Mouse (Mus musculus): ENCODE data around the gene Sec24c. TPM values are rescaled to one million over a fixed set of nuclear protein-coding genes. Genes with fewer than 3 reads are reported as not detected.
A peak's percentile ranks its signal among the peaks of the same experiment; 100 is the strongest.
"Not testable (repeated sequence)": the region's sequence is repeated elsewhere in the genome, so short reads cannot be mapped to it uniquely, and the experiment has no call there.

Sec24c gene
- polyA plus RNA-seq, 2 experiments, result 28.4 to 37.1 TPM

DNA sequence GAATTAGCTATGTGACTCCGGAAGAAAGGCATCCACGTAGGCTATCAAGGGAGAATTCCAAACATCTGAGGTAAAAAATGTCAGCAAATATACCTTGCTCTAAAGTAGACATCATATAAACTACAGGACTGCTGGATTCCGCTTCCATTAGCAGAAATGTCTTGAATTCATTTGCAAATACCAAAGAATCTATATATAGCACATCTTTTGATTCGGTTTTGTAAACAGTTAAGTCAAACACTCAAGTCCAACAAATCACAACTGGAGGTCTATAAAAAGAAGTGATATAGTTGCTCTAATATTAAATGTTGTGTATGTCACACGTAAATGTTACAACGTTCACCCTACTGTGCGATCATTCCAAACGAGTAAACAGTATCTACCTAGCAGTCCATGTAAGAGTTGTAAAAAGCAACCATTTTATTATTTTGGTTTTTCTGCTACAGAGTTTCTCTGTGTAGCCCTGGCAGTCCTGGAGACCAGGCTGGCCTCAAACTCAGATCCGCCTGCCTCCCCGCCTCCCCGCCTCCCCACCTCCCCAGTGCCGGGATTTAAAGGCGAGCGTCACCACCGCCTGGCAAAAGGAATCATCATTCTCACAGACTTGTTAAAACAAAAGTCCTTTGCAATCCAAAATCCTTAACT, 28.1 kb downstream of the Sec24c start:
- WGBS (ENCODE audit: insufficient replicate concordance), result 8% methylated on average over 15 of the region's 15 CpGs
- peak overlapping the region; percentile 88 to 90 for H3K4me3 ChIP-seq (ENCODE audit: insufficient read depth in 1 of 2, low read depth in 2 of 2, low read length in 2 of 2)
- DNase-seq (ENCODE audit: low read depth in 3 of 3, low spot score in 3 of 3), result no peak
- H3K9ac ChIP-seq (replicated peaks), result peak overlapping the region; percentile 78
- H3K9me3 ChIP-seq (ENCODE audit: control insufficient read depth, low read length), result no peaks in the 10 kb centered on the region
- peak overlapping the region; percentile 81 for H3K4me2 ChIP-seq (ENCODE audit: low read depth)
- peaks cover 18 to 21% of the 10 kb centered on the region in 2 experiments for H3K4me1 ChIP-seq (replicated peaks; ENCODE audit: control insufficient read depth in 2 of 2, insufficient read depth in 2 of 2, low read length in 1 of 2)
- ATAC-seq (ENCODE audit: insufficient read depth), result peak; percentile 32
- H3K36me3 ChIP-seq (replicated peaks; ENCODE audit: control insufficient read depth, insufficient read depth, low read depth), result peaks cover 10% of the 10 kb centered on the region
- peak overlapping the region; percentile 86 for H3K27ac ChIP-seq
- H3K27me3 ChIP-seq (ENCODE audit: control insufficient read depth, insufficient read depth, low read length), result no peaks in the 10 kb centered on the region
- TF ChIP-seq CTCF (IDR thresholded peaks at IDR 0.05; ENCODE audit: low read depth) (no peak), EP300 (IDR thresholded peaks at IDR 0.05; ENCODE audit: low read depth) (no peak)

DNA sequence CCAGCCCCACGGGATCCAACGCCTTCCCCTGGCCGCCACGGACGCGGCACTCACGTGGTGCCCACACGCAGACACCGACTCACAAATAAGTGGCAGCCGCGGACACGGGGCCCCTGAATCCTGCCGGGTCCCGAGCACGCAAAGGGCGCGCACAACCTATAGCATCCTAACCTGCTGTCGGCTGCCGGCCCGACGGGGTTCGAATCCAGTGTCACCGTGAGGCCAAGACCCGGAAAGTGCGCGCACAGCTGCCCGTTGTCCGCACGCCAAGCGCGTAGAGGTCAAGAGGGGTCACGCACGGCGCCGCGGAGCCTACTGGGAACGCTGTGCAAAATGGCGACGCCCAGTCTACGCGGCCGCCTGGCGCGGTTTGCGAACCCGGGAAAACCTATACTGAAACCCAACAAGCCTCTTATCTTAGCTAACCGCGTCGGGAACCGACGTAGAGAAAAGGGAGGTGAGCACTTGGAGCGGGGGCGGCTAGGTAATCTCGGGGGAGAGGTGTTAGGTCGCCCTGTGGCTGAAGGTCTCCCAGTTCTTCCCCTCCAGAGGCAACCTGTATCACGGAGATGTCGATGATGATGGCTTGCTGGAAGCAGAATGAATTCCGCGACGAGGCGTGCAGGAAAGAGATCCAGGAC, 28.8 kb downstream of the Sec24c start, which contains the start of gene Chchd1:
Chchd1 (plus strand) TSS at position 266 of the 641 bp plus-strand sequence.
- under 1% methylated on average over 61 of the region's 61 CpGs for WGBS (ENCODE audit: insufficient replicate concordance)
- Histone ChIP-seq H3K27ac (peak within 1 kb of the TSS; percentile 86), H3K9me3 (ENCODE audit: control insufficient read depth, low read length) (no peaks in the 10 kb centered on the region), H3K36me3 (replicated peaks; ENCODE audit: control insufficient read depth, insufficient read depth, low read depth) (peaks cover 9% of the 10 kb centered on the region), H3K4me3 (ENCODE audit: insufficient read depth in 1 of 2, low read depth in 2 of 2, low read length in 2 of 2) (peak within 1 kb of the TSS; percentile 88 to 90), H3K4me1 (replicated peaks; ENCODE audit: control insufficient read depth in 2 of 2, insufficient read depth in 2 of 2, low read length in 1 of 2) (peaks cover 18 to 21% of the 10 kb centered on the region in 2 experiments), H3K4me2 (ENCODE audit: low read depth) (peak within 1 kb of the TSS; percentile 81), H3K27me3 (ENCODE audit: control insufficient read depth, insufficient read depth, low read length) (no peaks in the 10 kb centered on the region), H3K9ac (replicated peaks) (peak within 1 kb of the TSS; percentile 78)
- DNase-seq (ENCODE audit: low read depth in 3 of 3, low spot score in 3 of 3) (peak; percentile 71 to 73 (median 72)), ATAC-seq (ENCODE audit: insufficient read depth) (peak; percentile 79)
- TF ChIP-seq EP300 (IDR thresholded peaks at IDR 0.05; ENCODE audit: low read depth) (no peak), CTCF (IDR thresholded peaks at IDR 0.05; ENCODE audit: low read depth) (no peak)

DNA sequence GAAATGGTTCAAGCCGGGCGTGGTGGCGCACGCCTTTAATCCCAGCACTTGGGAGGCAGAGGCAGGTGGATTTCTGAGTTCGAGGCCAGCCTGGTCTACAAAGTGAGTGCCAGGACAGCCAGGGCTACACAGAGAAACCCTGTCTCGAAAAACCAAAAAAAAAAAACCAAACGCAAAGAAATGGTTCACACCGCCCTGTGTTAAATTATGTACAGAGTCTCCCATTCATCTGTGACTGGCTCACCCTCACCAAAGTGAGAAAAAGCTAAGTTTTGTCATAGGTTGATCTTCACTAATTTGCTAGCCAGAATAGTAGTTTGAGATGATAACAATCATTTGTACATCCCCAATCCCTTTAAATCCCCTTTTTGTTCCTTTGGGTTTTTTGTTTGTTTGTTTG, 29.4 kb downstream of the Sec24c start:
- not testable (repeated sequence) for H3K36me3 ChIP-seq (replicated peaks; ENCODE audit: control insufficient read depth, insufficient read depth, low read depth); DNase-seq (ENCODE audit: low read depth in 3 of 3, low spot score in 3 of 3); ATAC-seq (ENCODE audit: insufficient read depth); H3K9me3 ChIP-seq (ENCODE audit: control insufficient read depth, low read length); H3K27me3 ChIP-seq (ENCODE audit: control insufficient read depth, insufficient read depth, low read length)
- Histone ChIP-seq H3K9ac (replicated peaks) (peak overlapping the region; percentile 78), H3K4me2 (ENCODE audit: low read depth) (peak overlapping the region; percentile 81), H3K27ac (peak overlapping the region; percentile 86), H3K4me1 (replicated peaks; ENCODE audit: control insufficient read depth in 2 of 2, insufficient read depth in 2 of 2, low read length in 1 of 2) (peaks cover 20% of the 10 kb centered on the region in 2 experiments), H3K4me3 (ENCODE audit: insufficient read depth in 1 of 2, low read depth in 2 of 2, low read length in 2 of 2) (peak overlapping the region; percentile 88 to 90)
- 6% methylated on average over 8 of the region's 8 CpGs for WGBS (ENCODE audit: insufficient replicate concordance)

DNA sequence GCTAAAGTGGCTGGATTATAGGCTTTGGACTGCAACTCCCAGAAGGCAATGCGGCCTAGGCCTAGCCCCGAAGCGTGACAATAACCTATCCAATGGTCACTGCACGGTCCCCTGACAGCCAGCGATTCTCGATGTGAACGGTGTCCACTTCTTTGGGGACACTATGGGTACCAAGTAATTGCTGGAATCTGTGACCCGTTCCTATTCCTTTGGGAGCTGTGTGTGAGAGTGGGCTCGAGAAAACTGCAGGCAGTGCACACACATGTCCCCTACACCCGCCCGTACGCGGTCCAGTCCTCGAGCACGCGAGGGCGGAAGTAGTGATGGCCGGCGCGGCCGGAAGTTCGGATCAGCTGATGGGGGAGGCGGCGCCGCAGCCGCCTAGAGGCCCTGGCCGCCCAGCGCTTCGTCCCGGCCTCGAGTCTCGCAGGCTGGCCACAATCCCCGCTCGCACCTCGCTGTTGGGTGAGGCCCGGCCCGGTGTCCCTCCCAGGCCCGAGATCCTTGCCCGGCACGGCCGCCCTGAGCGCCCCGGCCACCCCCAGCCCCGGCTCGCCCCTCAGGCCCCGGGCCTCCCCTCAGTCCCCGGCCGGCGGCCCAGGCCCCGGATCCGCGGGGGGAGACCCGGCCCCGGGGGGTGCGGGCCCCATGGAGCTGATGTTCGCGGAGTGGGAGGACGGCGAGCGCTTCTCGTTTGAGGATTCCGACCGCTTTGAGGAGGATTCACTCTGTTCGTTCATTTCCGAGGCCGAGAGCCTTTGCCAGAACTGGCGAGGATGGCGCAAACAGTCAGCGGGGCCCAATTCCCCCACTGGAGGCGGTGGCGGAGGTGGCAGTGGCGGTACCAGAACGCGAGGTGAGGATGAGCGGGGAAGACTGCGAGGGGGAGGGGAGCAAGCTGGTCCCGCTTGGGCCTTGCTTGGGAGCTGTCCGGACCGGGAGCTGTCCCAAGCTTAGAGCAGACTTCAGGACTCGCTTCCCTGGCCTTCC, 33.4 kb downstream of the Sec24c start, which contains the start of gene Zswim8:
Zswim8 (plus strand) TSS at position 352 of the 990 bp plus-strand sequence.
- H3K4me2 ChIP-seq (ENCODE audit: low read depth), result peak within 1 kb of the TSS; percentile 99
- DNase-seq (ENCODE audit: low read depth in 3 of 3, low spot score in 3 of 3) (peak; percentile 62 to 73 (median 68)), ATAC-seq (ENCODE audit: insufficient read depth) (peak; percentile 86)
- peak within 1 kb of the TSS; percentile 70 for H3K27ac ChIP-seq
- under 1% methylated on average over 77 of the region's 80 CpGs for WGBS (ENCODE audit: insufficient replicate concordance)
- H3K9me3 ChIP-seq (ENCODE audit: control insufficient read depth, low read length), result no peaks in the 10 kb centered on the region
- H3K4me3 ChIP-seq (ENCODE audit: insufficient read depth in 1 of 2, low read depth in 2 of 2, low read length in 2 of 2), result peak within 1 kb of the TSS; percentile 75 to 98
- H3K36me3 ChIP-seq (replicated peaks; ENCODE audit: control insufficient read depth, insufficient read depth, low read depth), result no peaks in the 10 kb centered on the region; the same call in 1 of the 2 replicates
- peak within 1 kb of the TSS; percentile 96 for H3K9ac ChIP-seq (replicated peaks)
- no peaks in the 10 kb centered on the region for H3K27me3 ChIP-seq (ENCODE audit: control insufficient read depth, insufficient read depth, low read length)
- peaks cover 12 to 14% of the 10 kb centered on the region in 2 experiments for H3K4me1 ChIP-seq (replicated peaks; ENCODE audit: control insufficient read depth in 2 of 2, insufficient read depth in 2 of 2, low read length in 1 of 2)
- TF ChIP-seq CTCF (IDR thresholded peaks at IDR 0.05; ENCODE audit: low read depth) (peak; percentile 41), EP300 (IDR thresholded peaks at IDR 0.05; ENCODE audit: low read depth) (no peak)
